In genomic region chr7:26303429-26304166, GRCm38 (mm10) we compare ENCODE assay signal across 30 mouse cellular contexts. TPM values are rescaled to one million over a fixed set of nuclear protein-coding genes. Genes with fewer than 3 reads are reported as not detected.
"Had no signal": no experiment of that assay in that cellular context is flagged by ENCODE, and none has a peak within 500 bp of the region (broad histone marks: within the 10 kb centered on the region; RNA-seq: fewer than 3 reads in every experiment).

No protein-coding gene starts in this region.

RNA-seq across cellular contexts. Expression of gene Cyp2a4, which starts 3.4 kb away (rescaled TPM):
- total RNA-seq: common myeloid progenitor, adult 5-6 weeks; forebrain, postnatal 0 days; gastrocnemius, adult 2 months; gastrocnemius, adult 8-10 months; gastrocnemius, postnatal 10 days; gastrocnemius, postnatal 14 days; gastrocnemius, postnatal 25 days; gastrocnemius, postnatal 36 days; gastrocnemius, postnatal 4 days; granulocyte monocyte progenitor cell, adult 5-6 weeks had no signal
- polyA plus RNA-seq: cerebellum, adult 2 months; cortical plate, adult 2 months; embryonic facial prominence, embryonic 10.5 days; embryonic facial prominence, embryonic 11.5 days; embryonic facial prominence, embryonic 12.5 days; embryonic facial prominence, embryonic 13.5 days; embryonic facial prominence, embryonic 14.5 days; embryonic facial prominence, embryonic 15.5 days; erythroblast, embryonic 14.5 days; forebrain, embryonic 10.5 days; forebrain, embryonic 11.5 days; forebrain, embryonic 12.5 days; forebrain, embryonic 13.5 days; forebrain, embryonic 14.5 days; forebrain, embryonic 15.5 days; forebrain, embryonic 16.5 days; forebrain, postnatal 0 days; frontal cortex, adult 2 months; gonadal fat pad, adult 2 months had no signal

RNA-seq across cellular contexts. Expression of gene Vmn1r184, which starts 43.5 kb away (rescaled TPM):
- total RNA-seq: common myeloid progenitor, adult 5-6 weeks; forebrain, postnatal 0 days; gastrocnemius, adult 18-20 months; gastrocnemius, adult 2 months; gastrocnemius, adult 8-10 months; gastrocnemius, postnatal 10 days; gastrocnemius, postnatal 14 days; gastrocnemius, postnatal 25 days; gastrocnemius, postnatal 36 days; gastrocnemius, postnatal 4 days; granulocyte monocyte progenitor cell, adult 5-6 weeks; heart, adult 18-20 months had no signal
- polyA plus RNA-seq: cerebellum, adult 2 months; cortical plate, adult 2 months; embryonic facial prominence, embryonic 10.5 days; embryonic facial prominence, embryonic 11.5 days; embryonic facial prominence, embryonic 12.5 days; embryonic facial prominence, embryonic 13.5 days; embryonic facial prominence, embryonic 14.5 days; embryonic facial prominence, embryonic 15.5 days; erythroblast, embryonic 14.5 days; forebrain, embryonic 10.5 days; forebrain, embryonic 11.5 days; forebrain, embryonic 12.5 days; forebrain, embryonic 13.5 days; forebrain, embryonic 14.5 days; forebrain, embryonic 15.5 days; forebrain, embryonic 16.5 days; forebrain, postnatal 0 days; frontal cortex, adult 2 months; gonadal fat pad, adult 2 months had no signal
